Mouse (Mus musculus) hindbrain, postnatal 0 days (tissue): ENCODE measurements at regions not wholly inside any gene's neighbourhood (a gene's known extent, or its start where the extent isn't known, plus 50 kb on each side); places are given as distances from the start of the nearest gene placed in this dataset.
A peak's percentile ranks its signal among the peaks of the same experiment; 100 is the strongest.

Experiments
- ATAC-seq: fragments of 200-750 bp; cut with Nextera tagmentation; 2 replicates; pipeline ENCODE4 v1.8.0; 2017; ENCODE audit warnings: mild to moderate bottlenecking, moderate TSS enrichment, moderate library complexity
- DNase-seq: peaks from one replicate; pipeline ENCODE4 v3.0.0-alpha.2; 2015; ENCODE audit warnings: low spot score
- H3K27ac ChIP-seq: fragments of 300-500 bp; sonication (generic); 2 replicates; pipeline ENCODE4 v1.5.1; 2014; ENCODE audit warnings: mild to moderate bottlenecking
- H3K27me3 ChIP-seq: fragments of 300-500 bp; sonication (generic); 2 replicates; pipeline ENCODE4 v1.6.1; 2014; ENCODE audit warnings: low read length, mixed read lengths; ENCODE audit not compliant: insufficient read depth
- H3K36me3 ChIP-seq: fragments of 300-500 bp; sonication (generic); 2 replicates; pipeline ENCODE4 v1.6.1; 2014; ENCODE audit warnings: low read length, mixed read lengths; ENCODE audit not compliant: insufficient read depth
- H3K4me1 ChIP-seq: fragments of 300-500 bp; sonication (generic); 2 replicates; pipeline ENCODE4 v1.6.1; 2014; ENCODE audit warnings: antibody characterized with exemption, low read length, mixed read lengths; ENCODE audit not compliant: insufficient read depth
- H3K4me2 ChIP-seq: fragments of 300-500 bp; sonication (generic); 2 replicates; pipeline ENCODE4 v1.6.1; 2014; ENCODE audit warnings: low read depth, mild to moderate bottlenecking, low read length, moderate library complexity, mixed read lengths
- H3K4me3 ChIP-seq: fragments of 300-500 bp; sonication (generic); 2 replicates; pipeline ENCODE4 v1.5.1; 2014; ENCODE audit warnings: low read length
- H3K9ac ChIP-seq: fragments of 300-500 bp; sonication (generic); replicated peaks from 2 replicates; pipeline ENCODE4 v1.6.1; 2014; ENCODE audit warnings: mild to moderate bottlenecking, low read length, moderate library complexity, mixed read lengths
- H3K9me3 ChIP-seq: fragments of 300-500 bp; sonication (generic); 2 replicates; pipeline ENCODE4 v1.6.1; 2016; ENCODE audit warnings: low read length, mixed read lengths
- CTCF ChIP-seq: IDR thresholded peaks from 2 replicates; pipeline ENCODE4 v1.5.1; 2016; ENCODE audit warnings: antibody characterized with exemption, control low read depth, low read depth
- WGBS: fragments of 180-500 bp; shearing (Covaris S2); extraction: QIAGEN DNeasy Blood & Tissue Kit; methylation state at CpG from one replicate; pipeline ENCODE4 v1.1.7; 2014; 5-methylcytosine and 5-hydroxymethylcytosine counted together

DNA sequence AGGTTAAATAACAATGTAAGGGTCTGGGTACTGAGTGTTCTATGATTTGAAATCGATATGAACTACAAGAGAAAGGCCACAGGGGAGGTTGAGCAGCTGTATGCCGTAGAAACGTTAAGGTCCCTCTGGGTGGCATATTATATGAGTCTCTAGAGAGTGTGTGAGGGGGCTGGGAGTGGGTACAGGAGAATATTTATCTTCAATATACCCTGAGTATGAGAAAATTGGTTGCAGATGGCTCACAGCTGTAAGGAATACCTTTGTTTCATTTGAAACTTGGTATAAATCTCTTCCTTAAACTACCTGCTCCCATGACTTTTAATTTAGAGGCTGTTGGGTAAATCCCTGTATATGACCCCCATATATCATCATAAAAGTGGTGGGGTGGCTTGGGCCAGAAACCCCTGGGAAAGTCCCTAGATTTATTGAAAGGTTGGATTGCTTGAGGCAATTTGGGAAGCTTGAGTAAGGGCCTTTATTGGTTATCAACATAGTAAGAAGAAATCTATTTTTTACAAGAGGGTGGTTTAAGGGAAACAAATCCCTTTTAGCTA, 128.7 kb upstream of the Prkg2 start:
- WGBS = 59% methylated on average over 3 of the region's 3 CpGs
- no peak for ATAC-seq
- no peaks in the 10 kb centered on the region for H3K9me3 ChIP-seq
- no peak overlapping the region for H3K4me3 ChIP-seq
- H3K4me2 ChIP-seq = no peak overlapping the region
- H3K9ac ChIP-seq = no peak overlapping the region
- H3K27ac ChIP-seq = no peak overlapping the region
- no peaks in the 10 kb centered on the region for H3K4me1 ChIP-seq
- H3K36me3 ChIP-seq = no peaks in the 10 kb centered on the region
- TF ChIP-seq CTCF = no peak
- no peak for DNase-seq
- no peaks in the 10 kb centered on the region for H3K27me3 ChIP-seq

- ATAC-seq = 0 out of 2 replicates have a peak, but pooled peaks have one; percentile 29
- Histone ChIP-seq H3K9ac (no peak overlapping the region), H3K27me3 (no peaks in the 10 kb centered on the region)
Observed at GRCm38 (mm10) chr5:99157973-99158372, 120.8 kb upstream of the Prkg2 start.

DNA sequence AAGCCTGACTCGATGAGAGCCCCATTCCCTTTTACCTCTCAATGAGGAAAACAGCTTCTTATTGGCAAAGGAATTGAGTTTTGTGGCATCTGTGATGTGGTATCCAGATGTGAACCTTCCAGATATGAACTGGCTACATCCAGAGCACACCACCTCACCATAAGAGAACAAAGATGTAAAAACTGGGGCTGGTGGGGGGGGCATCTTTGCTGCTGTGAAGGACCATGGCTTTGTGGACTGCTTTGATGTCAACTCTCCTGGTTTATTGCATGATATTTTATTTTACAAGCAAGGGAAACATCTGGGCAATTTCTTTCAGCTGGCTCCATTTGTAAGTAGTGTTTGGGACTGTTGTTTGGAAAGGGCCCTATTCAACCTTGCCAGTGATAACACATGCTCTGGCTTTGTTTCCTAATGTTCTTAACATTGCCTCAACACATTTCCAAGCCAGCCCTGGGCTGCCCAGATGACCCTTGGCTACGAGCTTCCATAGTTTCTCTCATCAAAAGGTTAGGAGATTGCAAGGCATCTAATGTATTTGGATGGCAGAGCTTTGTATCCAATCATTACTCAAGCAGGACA, 116.2 kb upstream of the Prkg2 start:
- Histone ChIP-seq H3K27ac (no peak overlapping the region), H3K9me3 (no peaks in the 10 kb centered on the region), H3K4me2 (no peak overlapping the region), H3K27me3 (no peaks in the 10 kb centered on the region), H3K4me1 (no peaks in the 10 kb centered on the region), H3K9ac (no peak overlapping the region), H3K36me3 (no peaks in the 10 kb centered on the region), H3K4me3 (no peak overlapping the region)
- TF ChIP-seq CTCF = no peak
- ATAC-seq (no peak), DNase-seq (no peak)
- WGBS = 80% methylated on average over 2 of the region's 2 CpGs

More at GRCm38 (mm10) chr5:99157973-99158372, 120.8 kb upstream of the Prkg2 start:
- no peaks in the 10 kb centered on the region for H3K4me1 ChIP-seq
- DNase-seq = peak; percentile 84
- no peak overlapping the region for H3K27ac ChIP-seq
- no peaks in the 10 kb centered on the region for H3K36me3 ChIP-seq
- H3K4me2 ChIP-seq = no peak overlapping the region
- H3K9me3 ChIP-seq = no peaks in the 10 kb centered on the region
- peak; percentile 87 for TF ChIP-seq CTCF
- H3K4me3 ChIP-seq = no peak overlapping the region
- WGBS = 7% methylated on average over 1 of the region's 1 CpGs

DNA sequence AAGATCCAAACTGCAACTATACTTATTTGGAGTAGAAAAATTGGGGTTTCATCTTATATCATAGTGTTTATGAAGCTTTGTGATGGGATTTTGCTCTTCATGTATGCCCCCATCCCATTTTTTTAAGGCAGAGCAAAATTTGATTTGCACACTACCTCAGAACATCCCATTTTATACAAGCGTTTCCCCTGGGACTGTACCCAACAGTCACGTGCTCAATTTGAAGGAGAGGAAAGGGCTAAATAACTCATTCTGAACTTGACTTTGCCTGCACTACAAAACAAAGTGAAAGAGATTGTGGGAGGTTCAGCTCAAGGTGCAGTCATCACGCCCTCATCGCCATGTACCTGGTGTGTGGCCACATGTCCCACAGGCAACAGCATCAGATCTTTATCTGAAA, 115.1 kb upstream of the Prkg2 start:
- WGBS = 87% methylated on average over 4 of the region's 4 CpGs
- no peak overlapping the region for H3K27ac ChIP-seq
- no peaks in the 10 kb centered on the region for H3K4me1 ChIP-seq
- H3K9ac ChIP-seq = no peak overlapping the region
- no peak overlapping the region for H3K4me3 ChIP-seq
- H3K4me2 ChIP-seq = no peak overlapping the region
- no peak for TF ChIP-seq CTCF
- DNase-seq (no peak), ATAC-seq (no peak)
- no peaks in the 10 kb centered on the region for H3K9me3 ChIP-seq
- H3K36me3 ChIP-seq = no peaks in the 10 kb centered on the region
- no peaks in the 10 kb centered on the region for H3K27me3 ChIP-seq

GRCm38 (mm10) chr5:99149904-99150303, 112.8 kb upstream of the Prkg2 start:
- no peak overlapping the region for H3K4me2 ChIP-seq
- TF ChIP-seq CTCF = no peak
- ATAC-seq (no peak), DNase-seq (peak; percentile 8)
- no peaks in the 10 kb centered on the region for H3K27me3 ChIP-seq
- no peaks in the 10 kb centered on the region for H3K4me1 ChIP-seq
- no peak overlapping the region for H3K9ac ChIP-seq
- H3K4me3 ChIP-seq = no peak overlapping the region
- H3K9me3 ChIP-seq = no peaks in the 10 kb centered on the region
- H3K36me3 ChIP-seq = no peaks in the 10 kb centered on the region
- 22% methylated on average over 1 of the region's 1 CpGs for WGBS
- no peak overlapping the region for H3K27ac ChIP-seq

- DNase-seq (no peak), ATAC-seq (no peak)
- WGBS = 81% methylated on average over 2 of the region's 2 CpGs
- Histone ChIP-seq H3K27me3 (no peaks in the 10 kb centered on the region), H3K9ac (no peak overlapping the region), H3K4me1 (no peaks in the 10 kb centered on the region), H3K27ac (no peak overlapping the region), H3K36me3 (no peaks in the 10 kb centered on the region), H3K4me2 (no peak overlapping the region), H3K9me3 (no peaks in the 10 kb centered on the region), H3K4me3 (no peak overlapping the region)
- no peak for TF ChIP-seq CTCF
Observed at GRCm38 (mm10) chr5:99132670-99133069, 95.5 kb upstream of the Prkg2 start.

- ATAC-seq = no peak
- H3K36me3 ChIP-seq = no peaks in the 10 kb centered on the region
- 52% methylated on average over 6 of the region's 6 CpGs for WGBS
- H3K27ac ChIP-seq = no peak overlapping the region
- no peaks in the 10 kb centered on the region for H3K4me1 ChIP-seq
- H3K4me3 ChIP-seq = no peak overlapping the region
- TF ChIP-seq CTCF = no peak
- H3K9ac ChIP-seq = no peak overlapping the region
- no peak overlapping the region for H3K4me2 ChIP-seq
- no peak for DNase-seq
- H3K9me3 ChIP-seq = no peaks in the 10 kb centered on the region
- H3K27me3 ChIP-seq = no peaks in the 10 kb centered on the region
Observed at GRCm38 (mm10) chr5:99128628-99129027, 91.5 kb upstream of the Prkg2 start.
